Mouse (Mus musculus) Patski (cell line): Measurements from ENCODE around the gene Sirt4. TPM values are rescaled to one million over a fixed set of nuclear protein-coding genes. Genes with fewer than 3 reads are reported as not detected.
"Not testable (repeated sequence)": the region's sequence is repeated elsewhere in the genome, so short reads cannot be mapped to it uniquely, and the experiment has no call there.

Source experiments
- ATAC-seq: fragments of 100-300 bp; one replicate; pipeline ENCODE4 v1.8.0; 2021
- CTCF ChIA-PET: fragments of 350-600 bp; sonication (Branson Sonifier 250); formaldehyde crosslinking; loops from one replicate; lab custom pipeline; 2022; ENCODE audit warnings: inconsistent platforms; lab: Charles Lee
- POLR2A ChIA-PET: fragments of 350-600 bp; sonication (Branson Sonifier 250); formaldehyde crosslinking; loops from one replicate; lab custom pipeline; 2022; ENCODE audit warnings: antibody characterized with exemption, inconsistent platforms; lab: Charles Lee
- DNase-seq: peaks from one replicate; pipeline ENCODE4 v3.0.0-alpha.2; 2011; ENCODE audit warnings: low read depth, low spot score
- H3K27me3 ChIP-seq: fragments of 371-371 bp; one replicate; pipeline ENCODE4 v1.5.1; 2021
- CTCF ChIP-seq: fragments of 100-300 bp; IDR thresholded peaks from one replicate; pipeline ENCODE4 v1.5.1; 2021
- in situ Hi-C: fragments of 300-500 bp; cut with MboI; formaldehyde crosslinking; loops from 3 replicates; pipeline ENCODE4 v1.11.1; 2018; ENCODE audit warnings: low pct_unique_long_range_greater_than_20kb, mixed read lengths
- polyA plus RNA-seq: library from polyadenylated mRNA; unstranded; gene quantifications from one replicate; pipeline ENCODE4 v1.2.3, GENCODE M21; 2021

Gene Sirt4
- polyA plus RNA-seq, 1 experiment from 2014 or later: 34.6 TPM

GRCm38 (mm10) chr5:115524471-115524870 is 39.9 kb upstream of the Sirt4 start:
- no peaks in the 10 kb centered on the region for H3K27me3 ChIP-seq
- in situ Hi-C loops: loop anchor here (25.0 kb wide), 1 partner anchor 1537 kb away; the partner anchor contains the start of gene Ssh1
- TF ChIP-seq CTCF: no peak
- DNase-seq (no peak), ATAC-seq (no peak)
- ChIA-PET POLR2A (interaction anchor here (1.3 kb wide), 1 partner anchor 10 kb away, joined by 3 read pairs; no protein-coding TSS in a partner anchor), CTCF (interaction anchor here (1.0 to 6.6 kb wide), 4 partner anchors 9 to 16 kb away, joined by 3 to 48 read pairs (median 5); no protein-coding TSS in a partner anchor)

DNA sequence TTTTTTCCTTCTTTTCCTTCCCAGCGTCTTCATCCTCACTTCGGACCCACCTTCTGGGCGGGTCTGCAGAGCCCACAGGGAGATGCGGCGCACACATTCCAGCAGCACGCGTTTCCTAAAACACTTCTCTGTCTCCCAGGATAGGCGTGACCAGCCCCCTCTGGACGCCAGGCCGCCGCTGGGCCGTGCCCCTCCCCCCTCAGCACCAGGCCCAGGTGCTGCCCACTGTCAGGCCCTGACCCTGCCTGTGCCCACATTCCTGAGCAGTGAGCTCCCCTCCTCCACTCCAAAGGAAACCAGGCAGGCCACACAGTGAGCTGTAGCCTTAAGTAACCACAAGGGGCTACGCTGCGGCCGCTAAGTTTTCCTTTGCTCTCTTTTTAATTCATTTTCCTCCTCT is 39.4 kb upstream of the Sirt4 start:
- ChIA-PET POLR2A (interaction anchor here (0.7 to 1.3 kb wide), 2 partner anchors 9 to 15 kb away, joined by 3 to 4 read pairs; no protein-coding TSS in a partner anchor), CTCF (interaction anchor here (1.1 to 6.6 kb wide), 4 partner anchors 9 to 17 kb away, joined by 3 to 48 read pairs (median 6); no protein-coding TSS in a partner anchor)
- in situ Hi-C loops: loop anchor here (25.0 kb wide), 1 partner anchor 1537 kb away; the partner anchor contains the start of gene Ssh1
- no peak for TF ChIP-seq CTCF
- no peaks in the 10 kb centered on the region for H3K27me3 ChIP-seq
- DNase-seq (no peak), ATAC-seq (peak; percentile 47)

DNA sequence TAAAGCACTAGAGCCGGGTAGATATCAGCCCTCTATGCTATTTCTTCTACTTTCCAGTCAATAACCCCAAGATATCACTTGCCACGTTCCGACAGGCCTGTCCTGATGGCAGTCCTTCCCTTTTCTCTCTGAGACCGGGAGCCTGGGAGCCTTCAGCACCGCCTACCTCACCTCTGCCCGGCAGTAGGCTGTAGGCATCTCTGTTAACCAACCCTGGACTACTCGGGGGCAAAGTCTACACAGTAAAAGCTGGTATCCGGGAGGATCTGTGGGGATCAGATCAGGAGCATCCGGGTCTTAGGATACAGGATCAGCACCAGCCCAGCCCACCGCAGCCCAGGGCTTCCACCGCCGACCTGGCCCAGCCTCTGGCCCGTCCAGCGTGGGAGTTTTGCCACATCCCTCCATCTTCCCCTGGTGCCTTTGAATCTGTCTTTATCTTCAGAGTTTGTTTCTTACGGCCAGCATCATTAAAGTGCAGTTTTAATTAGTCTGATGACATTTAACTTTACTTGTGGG is 38.5 kb upstream of the Sirt4 start:
- in situ Hi-C loops: loop anchor here (25.0 kb wide), 1 partner anchor 1536 kb away; the partner anchor contains the start of gene Ssh1
- H3K27me3 ChIP-seq: no peaks in the 10 kb centered on the region
- ChIA-PET POLR2A (interaction anchor here (0.7 to 1.5 kb wide), 2 partner anchors 16 to 142 kb away, joined by 4 read pairs; no protein-coding TSS in a partner anchor), CTCF (interaction anchor here (1.1 to 6.6 kb wide), 3 partner anchors 8 to 18 kb away, joined by 3 to 48 read pairs (median 4); no protein-coding TSS in a partner anchor)
- ATAC-seq (no peak), DNase-seq (no peak)
- no peak for TF ChIP-seq CTCF

DNA sequence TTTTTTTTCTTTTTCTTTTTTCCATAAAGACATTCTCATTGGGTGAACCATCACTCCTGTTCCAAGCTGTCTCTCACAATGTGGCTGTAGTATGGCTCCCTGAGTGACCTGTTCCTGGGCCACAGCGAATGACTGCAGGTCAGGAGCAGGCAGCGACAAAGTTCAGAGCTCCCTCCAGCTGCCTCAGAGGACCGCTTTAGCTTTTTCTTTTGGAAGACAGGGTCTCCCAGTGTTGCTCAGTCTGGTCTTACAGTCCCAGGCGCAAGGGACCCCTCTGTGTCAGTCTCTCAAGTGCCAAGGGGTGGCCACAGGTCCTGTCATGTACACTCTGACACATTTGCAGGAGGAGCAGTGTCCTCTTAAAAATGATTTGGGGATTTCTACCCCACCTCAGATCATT is 38.0 kb upstream of the Sirt4 start:
- no peak for DNase-seq
- no peak for TF ChIP-seq CTCF
- in situ Hi-C loops: loop anchor here (25.0 kb wide), 1 partner anchor 1535 kb away; the partner anchor contains the start of gene Ssh1
- no peak for ATAC-seq
- no peaks in the 10 kb centered on the region for H3K27me3 ChIP-seq
- ChIA-PET POLR2A (interaction anchor here (0.7 to 1.8 kb wide), 4 partner anchors 12 to 141 kb away, joined by 4 to 5 read pairs (median 4); no protein-coding TSS in a partner anchor), CTCF (interaction anchor here (3.9 to 6.6 kb wide), 2 partner anchors 12 to 16 kb away, joined by 14 to 48 read pairs; no protein-coding TSS in a partner anchor)

DNA sequence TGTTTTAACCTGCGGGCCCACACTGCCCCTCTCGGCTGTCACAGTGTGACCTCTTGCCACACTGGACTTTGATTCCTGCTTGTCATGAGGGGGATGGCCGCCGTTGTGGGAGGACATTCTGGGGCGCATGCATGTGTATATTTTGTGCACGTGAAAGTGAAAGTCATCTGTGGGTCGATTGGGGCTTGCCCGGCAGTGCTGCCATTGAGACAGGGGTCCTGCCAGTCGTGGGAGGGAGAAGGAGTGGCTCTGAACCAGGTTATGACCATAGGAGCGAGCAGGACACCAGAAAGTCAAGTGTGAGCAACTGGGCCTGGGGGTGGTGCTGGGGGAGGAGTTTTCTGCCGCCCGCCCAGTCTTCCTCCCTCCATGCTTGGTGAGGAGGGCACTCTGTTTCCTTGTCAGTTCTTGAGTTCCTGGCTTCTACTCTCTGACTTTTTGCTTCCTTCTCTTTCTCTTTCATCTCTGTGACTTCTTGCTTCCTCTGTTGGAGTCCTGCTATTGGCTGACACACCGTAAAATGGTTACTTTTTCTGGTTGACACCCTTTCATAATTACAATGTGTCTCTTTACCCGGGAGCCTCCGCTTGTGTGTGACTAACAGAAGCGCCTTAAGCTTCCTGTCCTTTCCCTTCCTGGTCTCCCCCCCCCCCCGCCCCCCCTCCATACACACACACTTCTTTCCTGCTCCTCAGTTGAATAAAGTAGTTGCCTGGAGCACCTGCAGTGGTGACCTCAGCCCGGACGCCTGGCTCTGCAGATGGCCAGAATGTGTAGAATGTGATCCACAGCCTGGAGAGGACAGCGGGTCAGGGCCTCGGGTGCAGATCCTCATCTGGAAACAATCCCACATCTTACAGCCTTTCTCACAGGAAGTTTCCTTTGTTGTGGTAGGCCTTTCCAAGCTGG is 37.3 kb upstream of the Sirt4 start:
- no peaks in the 10 kb centered on the region for H3K27me3 ChIP-seq
- ATAC-seq (no peak), DNase-seq (no peak)
- POLR2A ChIA-PET: interaction anchor here (0.6 to 1.8 kb wide), 8 partner anchors 11 to 140 kb away, joined by 3 to 7 read pairs (median 4); no protein-coding TSS in a partner anchor
- TF ChIP-seq CTCF: no peak
- CTCF ChIA-PET: interaction anchor here (3.9 to 6.6 kb wide), 2 partner anchors 11 to 16 kb away, joined by 14 to 48 read pairs; no protein-coding TSS in a partner anchor
- in situ Hi-C loops: loop anchor here (25.0 kb wide), 1 partner anchor 1535 kb away; the partner anchor contains the start of gene Ssh1

GRCm38 (mm10) chr5:115520325-115520869 is 35.9 kb upstream of the Sirt4 start:
- in situ Hi-C loops: loop anchor here (25.0 kb wide), 1 partner anchor 1533 kb away; the partner anchor contains the start of gene Ssh1
- no peak for TF ChIP-seq CTCF
- ChIA-PET POLR2A (interaction anchor here (2.0 kb wide), 1 partner anchor 11 kb away, joined by 4 read pairs; no protein-coding TSS in a partner anchor), CTCF (interaction anchor here (3.9 to 6.6 kb wide), 2 partner anchors 10 to 18 kb away, joined by 14 to 48 read pairs; no protein-coding TSS in a partner anchor)
- ATAC-seq: no peak
- H3K27me3 ChIP-seq: no peaks in the 10 kb centered on the region
- DNase-seq: no peak

- in situ Hi-C loops: loop anchor here (25.0 kb wide), 1 partner anchor 1531 kb away; the partner anchor contains the start of gene Ssh1
- not testable (repeated sequence) for ATAC-seq, H3K27me3 ChIP-seq, DNase-seq
- ChIA-PET CTCF (interaction anchor here (1.8 kb wide), 1 partner anchor 10 kb away, joined by 4 read pairs; no protein-coding TSS in a partner anchor), POLR2A (interaction anchor here (1.1 kb wide), 1 partner anchor 11 kb away, joined by 4 read pairs; no protein-coding TSS in a partner anchor)
These were observed 33.7 kb upstream of the Sirt4 start for GRCm38 (mm10) chr5:115518214-115518613.

- DNase-seq (no peak), ATAC-seq (no peak)
- no peak for TF ChIP-seq CTCF
- ChIA-PET CTCF (no interaction called here), POLR2A (interaction anchor here (0.6 to 1.1 kb wide), 2 partner anchors 11 to 18 kb away, joined by 3 to 4 read pairs; no protein-coding TSS in a partner anchor)
- in situ Hi-C loops: loop anchor here (25.0 kb wide), 1 partner anchor 1530 kb away; the partner anchor contains the start of gene Ssh1
- no peaks in the 10 kb centered on the region for H3K27me3 ChIP-seq
These were observed 33.0 kb upstream of the Sirt4 start for GRCm38 (mm10) chr5:115517501-115517900.

- DNase-seq (no peak), ATAC-seq (no peak)
- in situ Hi-C loops: loop anchor here (25.0 kb wide), 1 partner anchor 1530 kb away; the partner anchor contains the start of gene Ssh1
- CTCF ChIA-PET: interaction anchor here (1.2 kb wide), 1 partner anchor 15 kb away, joined by 3 read pairs; no protein-coding TSS in a partner anchor
- TF ChIP-seq CTCF: no peak
- no peaks in the 10 kb centered on the region for H3K27me3 ChIP-seq
- POLR2A ChIA-PET: interaction anchor here (0.6 to 1.1 kb wide), 3 partner anchors 12 to 103 kb away, joined by 3 to 4 read pairs (median 4); no protein-coding TSS in a partner anchor
These were observed 32.4 kb upstream of the Sirt4 start for GRCm38 (mm10) chr5:115516908-115517307.
